Mouse (Mus musculus) v-Abl transformed pro-B cells (cell line): ENCODE measurements around the gene Gstm6.

Experiments used
- in situ Hi-C, 2 experiments: fragments of 400-800 bp; cut with MboI; formaldehyde crosslinking; loops; one replicate each; pipeline ENCODE4 v1.15.1; 2025; ENCODE audit not compliant: unreplicated experiment in 2 of 2

The Gstm6 gene

GRCm38 (mm10) chr3:107898691-107899090 is 44.9 kb downstream of the Gstm6 start:
- in situ Hi-C loops, result loop anchor here in 1 of 2 experiments (25.0 kb wide), 1 partner anchor 786 kb away; the partner anchor contains the start of gene Kcna2

GRCm38 (mm10) chr3:107895720-107896569 is 47.6 kb downstream of the Gstm6 start, which contains the start of gene Gstm5:
Gstm5 (plus strand) TSS chr3:107895821.
- in situ Hi-C loops, result loop anchor here in 1 of 2 experiments (25.0 kb wide), 1 partner anchor 784 kb away; the partner anchor contains the start of gene Kcna2

GRCm38 (mm10) chr3:107895194-107895719 is 48.3 kb downstream of the Gstm6 start:
- in situ Hi-C loops, result loop anchor here in 1 of 2 experiments (25.0 kb wide), 1 partner anchor 783 kb away; the partner anchor contains the start of gene Kcna2

GRCm38 (mm10) chr3:107889236-107889635 is 54.3 kb downstream of the Gstm6 start:
- in situ Hi-C loops, result loop anchor here in 1 of 2 experiments (25.0 kb wide), 1 partner anchor 777 kb away; the partner anchor contains the start of gene Kcna2
